Comparison of ENCODE assay signal across 8 mouse cellular contexts in genomic region chr6:83057790-83058189, GRCm38 (mm10). TPM values are rescaled to one million over a fixed set of nuclear protein-coding genes. Genes with fewer than 3 reads are reported as not detected.
DNase-seq lines count a peak whose midpoint lies in the region; ATAC-seq and TF ChIP-seq lines count a peak whose summit lies in the region.

Dqx1 (plus strand) TSS chr6:83057844.

- no peak within 1 kb of the TSS for H3K4me2 ChIP-seq in hindbrain, embryonic 13.5 days
- H3K4me2 ChIP-seq in hindbrain, embryonic 12.5 days (replicated peaks) = no peak within 1 kb of the TSS
- no peak within 1 kb of the TSS for H3K4me2 ChIP-seq in lung, embryonic 16.5 days (ENCODE audit: low read depth, low read length)

- TF ChIP-seq CTCF in G1E (IDR thresholded peaks at IDR 0.05; ENCODE audit: low read depth, low read length) = no peak

- no peaks in the 10 kb centered on the region for H3K9me3 ChIP-seq in hindbrain, embryonic 13.5 days
- H3K9me3 ChIP-seq in hindbrain, embryonic 12.5 days (replicated peaks) = no peaks in the 10 kb centered on the region
- H3K9me3 ChIP-seq in G1E (replicated peaks) = no peaks in the 10 kb centered on the region
- no peaks in the 10 kb centered on the region for H3K9me3 ChIP-seq in lung, embryonic 16.5 days (ENCODE audit: control insufficient read depth, low read length)

- no peak for ATAC-seq in hindbrain, embryonic 13.5 days (ENCODE audit: low FRiP score)
- ATAC-seq in hindbrain, embryonic 12.5 days (ENCODE audit: low FRiP score) = no peak
- ATAC-seq in G1E (ENCODE audit: extremely low read depth, insufficient number of reproducible peaks, low FRiP score, poor library complexity, severe bottlenecking) = no peak
- 0 out of 2 replicates have a peak, but pooled peaks have one; percentile 1 for ATAC-seq in lung, embryonic 16.5 days (ENCODE audit: low read depth)

- peaks cover 26% of the 10 kb centered on the region for H3K4me1 ChIP-seq in hindbrain, embryonic 13.5 days (replicated peaks)
- H3K4me1 ChIP-seq in hindbrain, embryonic 12.5 days = peaks cover 22% of the 10 kb centered on the region
- H3K4me1 ChIP-seq in G1E (ENCODE audit: insufficient read depth, low read depth, low read length) = peaks cover 33% of the 10 kb centered on the region
- peaks cover 17% of the 10 kb centered on the region for H3K4me1 ChIP-seq in lung, embryonic 16.5 days (replicated peaks; ENCODE audit: control insufficient read depth, insufficient read depth, low read length)

- H3K27ac ChIP-seq in hindbrain, embryonic 13.5 days = no peak within 1 kb of the TSS
- H3K27ac ChIP-seq in hindbrain, embryonic 12.5 days = no peak within 1 kb of the TSS
- H3K27ac ChIP-seq in lung, embryonic 16.5 days (ENCODE audit: low read length) = no peak within 1 kb of the TSS

- peaks cover 35% of the 10 kb centered on the region for H3K27me3 ChIP-seq in hindbrain, embryonic 13.5 days
- peaks cover 22% of the 10 kb centered on the region for H3K27me3 ChIP-seq in hindbrain, embryonic 12.5 days
- no peaks in the 10 kb centered on the region for H3K27me3 ChIP-seq in G1E (ENCODE audit: insufficient read depth, low read length)
- peaks cover 11% of the 10 kb centered on the region for H3K27me3 ChIP-seq in lung, embryonic 16.5 days (ENCODE audit: control insufficient read depth, insufficient read depth, low read depth, low read length)

- DNase-seq in G1E (ENCODE audit: low spot score) = no peak
- DNase-seq in kidney, adult 8-10 months = peak; percentile 85 to 87
- DNase-seq in T-cell, adult 2 months (ENCODE audit: low spot score) = no peak
- no peak for DNase-seq in heart, adult 11 months
- DNase-seq in gastrocnemius, postnatal 4 days (ENCODE audit: low spot score in 2 of 2) = no peak

- no peak within 1 kb of the TSS for H3K4me3 ChIP-seq in hindbrain, embryonic 13.5 days
- H3K4me3 ChIP-seq in hindbrain, embryonic 12.5 days = no peak within 1 kb of the TSS
- peak within 1 kb of the TSS; percentile 17; the same call in 1 of the 2 replicates for H3K4me3 ChIP-seq in G1E (ENCODE audit: low read depth, low read length)
- no peak within 1 kb of the TSS for H3K4me3 ChIP-seq in lung, embryonic 16.5 days (ENCODE audit: low read length)

- 0 out of 2 replicates have a peak within 1 kb of the TSS, but pooled peaks have one; percentile 13 for H3K9ac ChIP-seq in hindbrain, embryonic 13.5 days
- no peak within 1 kb of the TSS for H3K9ac ChIP-seq in hindbrain, embryonic 12.5 days
- H3K9ac ChIP-seq in lung, embryonic 16.5 days (ENCODE audit: low read length) = no peak within 1 kb of the TSS

- whole genome bisulfite sequencing in hindbrain, embryonic 13.5 days = 57% methylated on average over 3 of the region's 3 CpGs
- WGBS in hindbrain, embryonic 12.5 days = 61% methylated on average over 3 of the region's 3 CpGs
- 34% methylated on average over 3 of the region's 3 CpGs for WGBS in lung, embryonic 16.5 days

- H3K36me3 ChIP-seq in hindbrain, embryonic 13.5 days = peaks cover 24% of the 10 kb centered on the region
- peaks cover 12% of the 10 kb centered on the region for H3K36me3 ChIP-seq in hindbrain, embryonic 12.5 days
- H3K36me3 ChIP-seq in G1E (replicated peaks) = peaks cover 68% of the 10 kb centered on the region
- peaks cover 5% of the 10 kb centered on the region for H3K36me3 ChIP-seq in lung, embryonic 16.5 days (ENCODE audit: control insufficient read depth, insufficient read depth, low read length)

RNA-seq across cellular contexts. Expression of gene Dqx1, which starts in this region (rescaled TPM):
- 0.81 and 0.91 TPM in 2 replicates for polyA plus RNA-seq in hindbrain, embryonic 13.5 days (2015; fragmentation: Nextera tagmentation; extraction: Ambion mirVana)
- polyA plus RNA-seq in hindbrain, embryonic 12.5 days (2016; fragmentation: Nextera tagmentation; extraction: Ambion mirVana) = 0.76 and 1.2 TPM in 2 replicates
- total RNA-seq in G1E (2014; fragmentation: Nextera tagmentation) (23.5 and 28.7 TPM in 2 replicates), G1E (2017) (2.5 and 3.8 TPM in 2 replicates)
- polyA plus RNA-seq in G1E (2012) = 1.4 and 2.3 TPM in 2 replicates
- polyA plus RNA-seq in lung, embryonic 16.5 days (2015; fragmentation: Nextera tagmentation; extraction: Ambion mirVana) = 1.9 and 2.0 TPM in 2 replicates
- total RNA-seq in gastrocnemius, postnatal 4 days (2021) = 1 to 10 TPM in 1 of 2 experiments, under 1 TPM in 1; 0.70 to 1.1 TPM

Comparison
In these comparisons a context has a peak if more than half of its experiments do, and no peak if none do; other contexts are left out.
1. DNase-seq: peak in kidney, adult 8-10 months (2 of 2); none in G1E (single experiment), T-cell, adult 2 months (single experiment), heart, adult 11 months (single experiment) and gastrocnemius, postnatal 4 days (0 of 2).